Mouse (Mus musculus) cortical plate, adult 2 months (tissue): ENCODE measurements at regions not wholly inside any gene's neighbourhood (a gene's known extent, or its start where the extent isn't known, plus 50 kb on each side); places are given as distances from the start of the nearest gene placed in this dataset.

Experiments
- H3K27ac ChIP-seq: fragments of 200-500 bp; 2 replicates; pipeline ENCODE4 v1.5.1; 2012; ENCODE audit warnings: low read length, control low read depth, inconsistent platforms; ENCODE audit not compliant: insufficient read depth
- H3K4me1 ChIP-seq: fragments of 200-500 bp; 2 replicates; pipeline ENCODE4 v1.6.1; 2011; ENCODE audit warnings: low read length; ENCODE audit not compliant: control insufficient read depth, insufficient read depth
- H3K4me3 ChIP-seq: fragments of 200-500 bp; 2 replicates; pipeline ENCODE4 v1.5.1; 2011; ENCODE audit warnings: mild to moderate bottlenecking, low read length, control low read depth; ENCODE audit not compliant: insufficient read depth
- CTCF ChIP-seq: fragments of 200-500 bp; IDR thresholded peaks from 2 replicates; pipeline ENCODE4 v1.5.1; 2011; ENCODE audit warnings: mild to moderate bottlenecking, control low read depth, low read length; ENCODE audit not compliant: insufficient read depth; ENCODE audit errors: extremely low read depth
- POLR2A ChIP-seq: fragments of 200-500 bp; IDR thresholded peaks from 2 replicates; pipeline ENCODE4 v1.6.1; 2011; ENCODE audit warnings: mild to moderate bottlenecking, low read length, control low read depth; ENCODE audit not compliant: insufficient read depth; ENCODE audit errors: extremely low read depth

GRCm38 (mm10) chr6:117254620-117255228, 86.4 kb downstream of the Cxcl12 start:
- no peak overlapping the region for H3K4me3 ChIP-seq
- TF ChIP-seq POLR2A = no peak
- no peak for TF ChIP-seq CTCF
- H3K4me1 ChIP-seq = no peaks in the 10 kb centered on the region
- no peak overlapping the region for H3K27ac ChIP-seq

- Histone ChIP-seq H3K4me3 (no peak overlapping the region), H3K4me1 (no peaks in the 10 kb centered on the region), H3K27ac (no peak overlapping the region)
- no peak for TF ChIP-seq POLR2A
- TF ChIP-seq CTCF = no peak
Measured at GRCm38 (mm10) chr6:117255399-117256098, 87.2 kb downstream of the Cxcl12 start.

- Histone ChIP-seq H3K27ac (no peak overlapping the region), H3K4me3 (no peak overlapping the region), H3K4me1 (no peaks in the 10 kb centered on the region)
- TF ChIP-seq POLR2A = no peak
- no peak for TF ChIP-seq CTCF
Measured at GRCm38 (mm10) chr6:117256099-117256471, 87.8 kb downstream of the Cxcl12 start.

- TF ChIP-seq POLR2A = no peak
- TF ChIP-seq CTCF = no peak
- Histone ChIP-seq H3K4me1 (no peaks in the 10 kb centered on the region), H3K4me3 (no peak overlapping the region), H3K27ac (no peak overlapping the region)
Measured at GRCm38 (mm10) chr6:117257591-117257990, 89.3 kb downstream of the Cxcl12 start.

- no peak overlapping the region for H3K4me3 ChIP-seq
- no peak overlapping the region for H3K27ac ChIP-seq
- TF ChIP-seq CTCF = no peak
- no peak for TF ChIP-seq POLR2A
- no peaks in the 10 kb centered on the region for H3K4me1 ChIP-seq
Measured at GRCm38 (mm10) chr6:117267906-117268305, 99.6 kb downstream of the Cxcl12 start.

- Histone ChIP-seq H3K4me1 (no peaks in the 10 kb centered on the region), H3K27ac (no peak overlapping the region), H3K4me3 (no peak overlapping the region)
- no peak for TF ChIP-seq CTCF
- no peak for TF ChIP-seq POLR2A
Measured at GRCm38 (mm10) chr6:117268376-117268775, 100.0 kb downstream of the Cxcl12 start.

GRCm38 (mm10) chr6:117270261-117270660, 101.9 kb downstream of the Cxcl12 start:
- no peak overlapping the region for H3K4me3 ChIP-seq
- H3K27ac ChIP-seq = no peak overlapping the region
- no peaks in the 10 kb centered on the region for H3K4me1 ChIP-seq
- TF ChIP-seq POLR2A (no peak), CTCF (no peak)

- no peak overlapping the region for H3K4me3 ChIP-seq
- TF ChIP-seq POLR2A (no peak), CTCF (no peak)
- no peaks in the 10 kb centered on the region for H3K4me1 ChIP-seq
- no peak overlapping the region for H3K27ac ChIP-seq
Measured at GRCm38 (mm10) chr6:117271562-117272226, 103.4 kb downstream of the Cxcl12 start.

- TF ChIP-seq CTCF = no peak
- no peak for TF ChIP-seq POLR2A
Measured at GRCm38 (mm10) chr6:117272227-117272955, 104.1 kb downstream of the Cxcl12 start.

More at GRCm38 (mm10) chr6:117272227-117272955, 104.1 kb downstream of the Cxcl12 start:
- H3K4me3 ChIP-seq = no peak overlapping the region
- H3K27ac ChIP-seq = no peak overlapping the region
- no peaks in the 10 kb centered on the region for H3K4me1 ChIP-seq
